Mouse (Mus musculus) left cerebral cortex, adult 18-20 months (tissue): ENCODE data around the gene Ranbp2. TPM values are rescaled to one million over a fixed set of nuclear protein-coding genes. Genes with fewer than 3 reads are reported as not detected.

Experiments
- DNase-seq, 2 experiments: peaks; one replicate each; pipeline ENCODE4 v3.0.0; 2021 to 2022; ENCODE audit warnings: low spot score in 2 of 2, mixed read lengths in 1 of 2
- long read RNA-seq, 2 experiments: library from polyadenylated mRNA; stranded (forward); transcript quantifications; one replicate each; pipeline ENCODE4 v2.0.0; 2021
- total RNA-seq, 2 experiments: library from RNA; stranded (reverse); gene quantifications; 2 replicates each; pipeline ENCODE4 v1.2.3; 2021

Ranbp2 gene
- 10 to 100 TPM; 85.6 to 98.6 TPM for total RNA-seq
- long read RNA-seq, experiment 1, full-length matches to known transcripts, result 2 of 16 reads
- long read RNA-seq, experiment 1, partial matches to known transcripts, result 10 of 16 reads
- long read RNA-seq, experiment 1, other reads (novel, unspliced or antisense), result 4 of 16 reads
- long read RNA-seq, experiment 2, partial matches to known transcripts, result 6 of 7 reads
- long read RNA-seq, experiment 2, other reads (novel, unspliced or antisense), result 1 of 7 reads

DNA sequence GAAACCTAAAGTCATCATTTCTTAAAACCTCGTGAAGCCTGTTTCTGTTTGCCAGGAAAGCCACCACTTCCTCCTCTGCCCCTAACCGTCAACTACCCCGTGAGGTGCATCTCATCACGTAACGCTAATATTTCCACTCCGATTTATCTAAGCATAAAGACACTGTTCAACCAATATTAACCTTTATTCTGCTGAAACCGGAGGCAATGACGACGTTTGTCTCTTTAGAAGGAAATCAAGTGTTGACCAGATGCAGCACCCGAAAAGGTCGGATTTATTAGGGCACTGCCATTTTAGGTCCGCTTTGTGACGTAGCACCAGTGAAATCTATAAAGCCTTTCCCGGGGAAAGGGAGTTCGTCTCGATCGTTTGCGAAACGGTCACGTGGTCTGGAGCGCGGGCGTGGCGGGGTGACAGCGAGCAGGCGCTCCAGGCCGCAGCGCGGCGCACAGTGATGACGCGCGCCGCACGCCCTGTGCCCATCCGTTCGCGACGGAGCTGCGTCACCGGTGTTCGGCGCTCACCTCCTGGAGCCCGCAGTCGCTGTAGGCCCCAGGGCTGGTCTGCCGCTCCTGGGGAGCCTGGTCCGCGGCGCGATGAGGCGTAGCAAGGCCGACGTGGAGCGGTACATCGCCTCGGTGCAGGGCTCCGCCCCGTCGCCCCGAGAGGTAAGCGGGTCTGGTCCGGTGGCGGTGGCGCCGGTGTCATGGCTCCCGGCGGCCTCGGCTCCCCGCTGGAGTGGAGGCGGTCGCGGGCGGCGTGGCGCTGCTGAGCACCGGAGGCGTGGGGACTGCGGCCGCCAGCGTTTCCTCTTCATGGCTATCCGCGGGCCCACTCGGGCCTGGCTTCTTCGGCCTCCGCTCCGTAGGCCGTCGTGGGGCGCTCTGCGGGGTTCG, at the start of gene Ranbp2:
Gene Ranbp2 (plus strand): TSS at position 537 of the 896 bp plus-strand sequence.
- peak; percentile 99 for DNase-seq

DNA sequence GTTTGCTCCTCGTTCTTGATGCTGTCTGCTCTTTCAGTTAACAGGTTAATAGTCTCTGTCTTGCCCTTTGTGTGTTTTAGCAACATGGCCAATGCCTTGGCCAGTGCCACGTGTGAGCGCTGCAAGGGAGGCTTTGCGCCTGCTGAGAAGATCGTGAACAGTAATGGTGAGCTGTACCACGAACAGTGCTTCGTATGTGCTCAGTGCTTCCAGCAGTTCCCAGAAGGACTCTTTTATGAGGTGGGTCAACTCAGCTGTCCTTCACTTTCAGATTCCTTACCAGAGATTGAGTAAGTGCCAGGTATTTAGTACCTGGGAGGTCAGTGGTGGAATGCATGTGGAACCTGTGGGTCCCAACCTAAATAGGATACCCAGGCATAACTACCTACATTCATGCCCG, 47.8 kb upstream of the Ranbp2 start:
- DNase-seq, result no peak

DNA sequence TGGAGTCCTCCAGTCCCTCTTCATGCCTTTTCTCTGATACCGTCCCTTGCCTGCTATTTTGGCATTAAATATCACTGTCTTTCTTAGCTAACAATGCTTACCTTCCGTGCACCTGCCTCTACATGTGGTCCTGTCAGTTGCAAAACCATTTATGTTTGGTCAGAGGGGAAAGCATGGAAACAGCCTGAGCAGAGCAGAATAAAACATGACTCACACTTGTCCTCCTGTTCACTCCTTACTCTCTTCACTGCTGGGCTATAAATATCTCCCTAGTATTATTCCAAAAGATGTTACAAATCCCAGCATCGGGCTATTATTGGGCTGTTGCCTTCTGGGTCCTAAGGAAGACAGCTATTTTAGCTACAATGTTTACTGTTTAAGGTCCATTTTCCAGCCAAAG, 44.9 kb upstream of the Ranbp2 start:
- DNase-seq, result no peak

DNA sequence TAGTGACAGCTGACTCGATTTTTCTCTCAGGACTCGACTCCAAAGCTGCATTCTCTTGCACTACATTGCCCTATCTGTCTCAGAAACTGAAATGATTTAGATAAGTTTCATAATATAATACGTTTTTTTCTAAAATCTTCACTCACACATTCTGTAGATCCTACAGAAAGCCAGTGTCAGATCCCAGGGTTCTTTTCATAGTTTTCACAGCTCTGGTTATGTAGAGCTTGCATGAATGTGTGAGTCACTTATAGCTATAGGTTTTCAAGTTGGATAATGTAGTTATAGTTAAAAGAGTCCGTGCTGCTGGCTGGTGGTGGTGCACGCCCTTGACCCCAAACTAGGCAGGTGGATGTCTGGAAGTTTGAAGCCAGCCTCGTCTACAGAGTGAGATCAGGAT, 42.1 kb upstream of the Ranbp2 start:
- DNase-seq, result no peak

DNA sequence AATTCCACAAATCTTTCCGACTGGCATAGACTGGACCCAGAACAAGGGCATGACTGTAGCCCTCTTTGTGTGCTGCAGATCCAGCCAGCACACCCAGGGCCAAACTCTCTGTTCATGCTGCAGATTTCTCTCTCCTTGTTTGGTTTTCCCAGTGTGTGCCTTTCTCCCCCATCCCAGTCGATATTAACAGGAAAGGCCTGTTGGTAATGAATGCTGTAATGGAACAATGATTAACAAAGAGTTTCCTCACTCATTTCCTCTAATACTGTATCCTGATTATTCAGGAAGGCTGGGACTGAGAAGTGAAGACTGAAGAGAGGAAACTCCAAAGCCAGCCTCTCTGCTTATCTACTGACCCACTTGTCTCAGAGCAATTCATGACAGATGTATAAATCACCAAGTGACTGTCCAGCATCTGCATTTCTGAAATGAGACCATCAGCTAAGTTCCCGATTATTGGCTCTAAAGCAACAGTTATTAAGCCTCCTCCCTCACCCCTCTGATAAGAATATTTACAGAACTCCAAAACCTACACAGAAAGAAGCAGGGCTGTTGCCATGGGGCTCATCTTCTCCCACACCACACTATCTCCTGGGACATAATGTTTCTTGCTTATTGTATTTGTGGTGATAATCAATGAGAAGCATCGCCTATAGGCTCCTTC, 41.3 kb upstream of the Ranbp2 start:
- no peak for DNase-seq

DNA sequence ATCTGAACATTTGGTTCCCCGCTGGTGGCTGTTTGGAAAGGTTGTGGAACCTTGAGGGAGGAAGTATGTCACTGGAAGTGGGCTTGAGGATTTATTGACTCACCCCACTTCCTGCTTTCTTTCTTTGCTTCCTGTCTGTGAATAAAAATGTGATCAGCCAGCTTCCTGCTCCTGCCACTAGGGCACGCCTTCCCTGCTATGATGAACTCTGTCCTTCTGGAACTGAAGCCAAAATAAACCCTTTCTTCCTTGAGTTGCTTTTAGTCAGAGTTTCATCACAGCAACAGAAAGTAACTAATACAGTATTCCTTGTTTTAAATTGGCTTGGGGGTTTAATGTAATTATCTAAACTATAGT, 40.8 kb upstream of the Ranbp2 start:
- DNase-seq, result no peak

DNA sequence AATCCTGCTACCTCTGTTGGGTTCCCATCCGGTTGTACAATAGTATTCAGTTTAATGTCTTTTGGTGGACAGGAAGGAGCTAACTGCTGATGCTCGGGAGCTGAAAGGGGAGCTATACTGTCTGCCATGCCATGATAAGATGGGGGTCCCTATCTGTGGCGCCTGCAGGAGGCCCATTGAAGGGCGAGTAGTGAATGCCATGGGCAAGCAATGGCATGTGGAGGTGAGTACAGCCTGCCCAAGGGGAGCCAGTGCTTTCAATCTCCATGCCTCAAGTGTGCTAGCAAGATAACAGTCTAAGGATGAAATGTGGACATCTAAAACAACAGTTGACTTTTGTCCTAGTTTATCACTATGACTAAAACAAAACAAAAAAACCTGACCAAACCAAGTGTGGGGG, 34.4 kb upstream of the Ranbp2 start:
- no peak for DNase-seq

DNA sequence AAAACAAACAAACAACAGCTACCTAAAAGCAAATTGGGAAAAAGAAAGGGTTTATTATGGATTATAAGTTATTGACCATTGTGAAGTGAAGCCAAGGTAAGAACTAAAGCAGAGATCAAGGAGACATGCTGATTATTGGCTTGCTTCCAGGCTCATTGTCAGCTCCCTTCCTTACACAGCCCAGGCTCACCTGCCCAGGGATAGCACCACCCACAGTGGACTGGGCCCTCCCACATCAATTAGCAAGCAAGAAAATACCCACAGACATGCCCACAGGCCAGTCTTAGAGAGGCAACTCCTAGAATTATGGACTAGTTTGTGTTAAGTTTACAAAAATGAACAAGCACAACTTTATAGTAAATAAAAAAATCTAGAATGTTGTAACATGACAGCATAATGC, 33.9 kb upstream of the Ranbp2 start:
- no peak for DNase-seq

DNA sequence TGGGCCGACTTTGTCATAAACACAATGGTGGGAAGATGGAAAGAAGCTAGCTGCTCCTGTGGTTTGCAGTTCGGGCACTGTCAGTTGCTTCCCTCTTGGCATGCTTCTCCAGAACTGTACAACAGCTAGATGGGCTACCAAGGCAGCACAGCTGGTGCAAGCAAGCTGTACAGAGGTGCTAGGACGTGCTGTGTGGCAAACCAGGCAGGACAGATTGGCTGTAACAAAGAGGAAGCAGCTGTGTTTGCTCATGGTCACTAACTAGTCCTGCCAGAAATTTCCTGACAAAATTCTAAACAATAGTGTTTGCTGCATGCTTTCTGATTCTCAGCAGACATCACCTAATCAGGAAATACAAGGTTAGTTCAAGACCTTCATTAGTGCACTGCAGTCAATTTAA, 30.0 kb upstream of the Ranbp2 start:
- no peak for DNase-seq

DNA sequence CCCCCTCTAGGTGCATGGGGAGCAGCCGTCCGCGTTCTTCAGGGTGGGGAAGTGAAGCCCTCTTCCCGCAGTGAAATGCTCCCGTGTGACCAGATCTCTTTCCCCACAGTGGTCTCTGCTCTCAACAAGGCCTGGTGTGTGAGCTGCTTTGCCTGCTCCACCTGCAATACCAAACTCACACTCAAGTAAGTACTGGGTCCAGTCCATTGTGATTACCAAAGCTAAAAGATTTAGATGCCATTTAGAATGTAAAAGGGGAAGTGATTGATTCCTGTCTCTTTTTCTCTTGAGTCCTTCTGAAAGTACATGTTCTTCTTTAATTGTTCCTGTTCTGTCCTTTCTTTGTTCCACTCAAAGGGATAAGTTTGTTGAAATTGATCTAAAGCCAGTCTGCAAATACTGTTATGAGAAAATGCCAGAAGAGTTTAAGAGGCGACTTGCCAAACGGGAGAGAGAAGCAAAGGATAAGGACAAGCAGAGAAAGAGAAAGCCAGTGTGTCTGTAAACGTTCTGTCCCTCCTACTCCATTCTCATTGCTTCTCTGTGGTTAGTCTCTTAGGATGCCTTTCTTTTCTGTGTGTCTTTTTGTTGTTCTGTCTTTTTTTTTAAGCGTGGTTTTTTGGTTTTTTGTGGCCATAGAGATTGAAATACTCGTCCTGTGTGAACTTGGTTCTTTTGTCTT, 28.3 kb upstream of the Ranbp2 start:
- DNase-seq, result no peak

DNA sequence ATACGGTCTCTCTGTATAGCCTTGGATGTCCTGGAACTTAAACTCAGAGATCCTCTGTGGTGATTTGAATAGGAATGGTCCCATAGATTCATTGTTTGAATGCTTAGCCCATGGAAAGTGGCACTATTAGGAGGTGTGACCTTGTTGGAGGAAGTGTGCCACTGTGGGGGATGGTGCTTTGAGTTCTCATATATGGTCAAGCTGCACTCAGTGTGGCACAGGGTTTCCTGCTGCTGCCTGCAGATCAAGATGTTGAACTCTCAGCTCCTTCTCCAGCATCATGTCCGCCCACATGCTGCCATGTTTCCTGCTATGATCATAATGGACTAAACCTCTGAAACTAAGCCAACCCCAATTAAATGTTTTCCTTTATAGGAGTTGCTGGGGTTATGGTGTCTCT, 18.8 kb upstream of the Ranbp2 start:
- DNase-seq, result no peak

DNA sequence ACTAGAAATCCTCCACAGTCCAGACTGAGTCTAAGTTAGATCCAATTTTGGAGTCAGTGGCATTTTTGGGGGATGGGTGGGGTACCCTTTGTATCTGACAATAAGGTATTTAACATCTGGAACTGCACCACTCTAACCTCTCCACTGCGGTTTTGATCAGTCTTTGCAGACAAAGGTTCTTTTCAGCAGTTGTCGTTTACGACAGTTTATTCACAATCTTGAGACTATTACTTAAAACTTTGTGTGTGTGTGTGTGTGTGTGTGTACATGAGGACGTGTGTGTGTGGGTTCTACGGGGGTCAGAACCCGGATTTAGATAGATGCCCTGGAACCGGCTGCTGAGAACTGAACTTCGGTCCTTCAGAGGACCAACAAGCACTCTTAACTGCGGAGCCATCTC, 870 bp upstream of the Ranbp2 start:
- DNase-seq, result peak in 1 of 2 experiments; percentile 8

DNA sequence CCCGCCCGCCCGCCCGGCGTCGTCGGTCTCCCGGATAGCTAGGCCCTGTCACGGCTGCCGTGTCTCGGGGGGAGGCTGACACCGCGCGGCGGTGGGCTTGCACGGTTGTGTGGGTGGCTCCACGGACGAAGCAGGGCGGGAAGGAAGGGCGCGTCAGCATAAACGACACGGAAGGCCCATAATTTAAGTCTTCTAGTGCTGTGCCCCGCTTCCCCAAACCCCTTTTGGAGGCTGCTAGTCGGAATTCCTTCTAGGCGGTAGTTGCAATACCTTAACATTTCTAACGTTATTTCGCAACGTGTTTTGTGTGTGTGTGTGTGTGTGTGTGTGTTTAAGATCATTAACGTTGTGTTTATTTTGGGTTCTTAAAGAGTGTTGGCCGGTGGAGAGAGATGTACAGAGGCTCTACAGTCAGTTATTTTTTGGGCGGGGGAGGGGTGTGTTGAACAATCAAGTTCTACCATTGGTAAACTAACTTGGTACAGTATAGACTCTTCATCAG, 611 bp downstream of the Ranbp2 start:
- no peak for DNase-seq

DNA sequence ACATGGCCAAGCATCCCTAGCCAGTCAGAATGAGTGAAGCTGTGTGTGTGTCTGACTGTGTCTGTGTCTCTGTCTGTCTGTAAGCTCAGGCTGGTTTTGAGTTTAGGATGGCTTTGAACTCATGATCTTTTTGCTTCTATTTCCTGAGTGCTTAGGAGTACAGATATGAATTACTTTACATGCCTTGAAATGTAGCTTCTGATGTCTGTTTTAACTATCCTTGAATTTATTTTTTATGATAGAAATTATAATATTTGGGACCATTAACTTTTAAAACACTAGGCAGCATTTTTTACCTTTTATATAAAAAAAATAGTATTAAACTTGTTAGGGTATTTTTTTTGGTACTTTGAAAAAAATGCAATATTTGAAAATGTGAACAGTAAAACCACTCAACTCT, 4.9 kb downstream of the Ranbp2 start:
- DNase-seq, result no peak

DNA sequence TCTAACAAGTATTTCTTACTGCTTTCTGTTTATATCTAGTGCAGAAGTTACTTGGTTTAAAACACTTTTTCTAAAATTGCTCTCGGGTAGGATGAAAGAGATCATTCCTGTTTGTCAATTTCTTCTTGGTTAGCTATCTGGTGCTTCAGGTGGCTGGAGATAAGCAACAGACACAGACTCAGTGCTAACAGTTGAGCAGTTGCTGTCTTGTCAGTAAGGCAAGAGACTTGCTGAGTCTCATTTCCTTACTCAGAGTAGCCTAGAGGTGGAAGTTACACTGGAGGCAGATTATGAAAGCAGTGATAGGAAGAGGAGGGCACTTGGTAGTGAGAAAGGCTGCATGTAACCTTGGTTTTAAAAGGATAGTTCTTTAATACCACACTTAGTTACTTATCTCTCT, 5.5 kb downstream of the Ranbp2 start:
- no peak for DNase-seq

DNA sequence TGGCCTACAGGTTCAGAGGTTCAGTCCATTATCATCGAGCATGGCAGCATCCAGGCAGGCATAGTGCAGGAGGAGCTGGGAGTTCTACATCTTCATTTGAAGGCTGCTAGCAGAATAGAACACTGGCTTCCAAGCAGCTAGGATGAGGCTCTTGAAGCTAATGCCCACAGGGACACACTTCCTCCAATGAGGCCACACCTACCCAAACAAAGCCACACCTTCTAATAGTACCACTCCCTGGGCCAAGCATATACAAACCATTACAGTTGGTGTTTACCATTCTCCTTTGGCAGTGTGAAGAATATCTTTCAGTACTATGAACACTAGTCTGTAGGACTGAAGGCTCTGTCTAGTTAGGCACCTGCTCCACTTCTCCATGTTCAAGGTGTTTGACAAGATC, 13.2 kb downstream of the Ranbp2 start:
- no peak for DNase-seq

DNA sequence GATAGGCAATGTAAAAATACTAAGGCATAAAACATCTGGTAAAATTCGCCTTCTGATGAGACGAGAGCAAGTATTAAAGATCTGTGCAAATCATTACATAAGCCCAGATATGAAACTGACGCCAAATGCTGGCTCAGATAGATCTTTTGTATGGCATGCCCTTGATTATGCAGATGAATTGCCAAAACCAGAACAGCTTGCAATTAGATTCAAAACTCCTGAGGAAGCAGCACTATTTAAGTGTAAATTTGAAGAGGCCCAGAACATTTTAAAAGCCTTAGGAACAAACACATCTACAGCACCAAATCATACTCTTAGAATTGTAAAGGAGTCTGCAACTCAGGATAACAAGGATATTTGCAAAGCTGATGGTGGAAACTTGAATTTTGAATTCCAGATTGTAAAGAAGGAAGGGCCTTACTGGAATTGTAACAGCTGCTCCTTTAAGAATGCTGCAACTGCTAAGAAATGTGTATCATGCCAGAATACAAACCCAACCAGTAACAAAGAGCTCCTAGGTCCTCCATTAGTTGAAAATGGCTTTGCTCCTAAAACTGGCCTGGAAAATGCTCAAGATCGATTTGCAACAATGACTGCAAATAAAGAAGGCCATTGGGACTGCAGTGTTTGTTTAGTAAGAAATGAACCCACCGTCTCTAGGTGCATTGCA, 30.5 kb downstream of the Ranbp2 start:
- peak in 1 of 2 experiments; percentile 13 for DNase-seq

DNA sequence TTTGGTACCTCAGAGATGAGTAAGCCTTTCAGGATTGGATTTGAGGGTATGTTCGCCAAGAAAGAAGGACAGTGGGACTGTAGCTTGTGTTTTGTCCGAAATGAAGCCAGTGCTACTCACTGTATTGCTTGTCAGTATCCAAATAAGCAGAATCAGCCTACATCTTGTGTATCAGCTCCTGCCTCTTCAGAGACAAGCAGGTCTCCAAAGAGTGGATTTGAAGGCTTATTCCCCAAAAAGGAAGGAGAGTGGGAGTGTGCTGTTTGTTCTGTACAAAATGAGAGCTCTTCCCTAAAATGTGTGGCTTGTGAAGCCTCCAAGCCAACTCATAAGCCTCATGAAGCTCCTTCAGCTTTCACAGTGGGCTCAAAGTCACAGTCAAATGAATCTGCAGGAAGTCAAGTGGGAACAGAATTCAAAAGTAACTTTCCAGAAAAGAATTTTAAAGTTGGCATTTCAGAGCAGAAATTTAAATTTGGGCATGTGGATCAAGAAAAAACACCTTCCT, 31.4 kb downstream of the Ranbp2 start:
- DNase-seq, result no peak

DNA sequence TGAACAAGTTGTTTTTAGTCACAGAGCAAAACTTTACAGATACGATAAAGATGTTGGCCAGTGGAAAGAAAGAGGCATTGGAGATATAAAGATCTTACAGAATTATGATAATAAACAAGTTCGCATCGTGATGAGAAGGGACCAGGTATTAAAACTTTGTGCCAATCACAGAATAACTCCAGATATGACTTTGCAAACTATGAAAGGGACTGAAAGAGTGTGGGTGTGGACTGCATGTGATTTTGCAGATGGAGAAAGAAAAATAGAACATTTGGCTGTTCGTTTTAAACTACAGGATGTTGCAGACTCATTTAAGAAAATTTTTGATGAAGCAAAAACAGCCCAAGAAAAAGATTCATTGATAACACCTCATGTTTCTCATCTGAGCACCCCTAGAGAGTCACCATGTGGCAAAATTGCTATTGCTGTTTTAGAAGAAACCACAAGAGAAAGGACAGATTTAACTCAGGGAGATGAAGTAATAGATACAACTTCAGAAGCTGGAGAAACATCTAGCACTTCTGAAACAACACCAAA, 33.3 kb downstream of the Ranbp2 start:
- no peak for DNase-seq

DNA sequence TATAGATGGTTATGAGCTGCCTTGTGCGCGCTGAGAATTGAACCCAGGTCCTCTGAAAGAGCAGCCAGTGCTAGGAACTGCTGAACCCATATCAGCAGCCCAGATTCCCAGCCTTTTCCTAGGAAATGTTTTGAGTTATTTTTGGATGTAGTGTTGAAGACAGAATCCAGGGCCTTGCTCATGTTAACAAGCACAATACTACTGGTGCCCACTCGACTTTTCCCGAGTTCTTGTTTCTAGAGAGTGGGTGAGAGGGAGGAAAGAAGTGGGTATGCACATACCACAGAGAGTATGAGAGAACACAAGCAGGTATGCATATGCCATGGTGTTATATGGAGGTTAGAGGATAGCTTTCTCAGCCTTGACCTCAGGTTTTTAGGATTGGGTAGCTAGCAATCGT, 44.3 kb downstream of the Ranbp2 start:
- no peak for DNase-seq
